Mouse (Mus musculus): ENCODE measurements around the gene Rara. TPM values are rescaled to one million over a fixed set of nuclear protein-coding genes. Genes with fewer than 3 reads are reported as not detected.

The Rara gene
- 10 to 100 TPM in 20 of 26 experiments, 1 to 10 TPM in 6; 7.0 to 27.6 (median 17.2) TPM for total RNA-seq (2018; cell fraction: chromatin; rRNA removed)
- total RNA-seq (2018; cell fraction: cytosol; rRNA removed): 10 to 100 TPM in 24 of 26 experiments, 1 to 10 TPM in 2; 7.8 to 33.7 (median 21.0) TPM
- total RNA-seq (2018; cell fraction: nucleus; rRNA removed): 10 to 100 TPM in 24 of 26 experiments, 1 to 10 TPM in 2; 6.3 to 35.2 (median 17.9) TPM
- polyA plus RNA-seq (2018): 13.3 to 17.5 TPM (median 13.4 TPM) in 3 replicates

- WGBS (ENCODE audit: missing documents): 35% methylated on average over 21 of the region's 21 CpGs
- H3K79me2 ChIP-seq (ENCODE audit: inconsistent target): no peaks in the 10 kb centered on the region
- H3K36me3 ChIP-seq (ENCODE audit: inconsistent target): no peaks in the 10 kb centered on the region
Observed at GRCm38 (mm10) chr11:98927438-98928076, at the start of gene Rara. Gene Rara (plus strand): TSS chr11:98927818.

GRCm38 (mm10) chr11:98887703-98888102 lies 39.9 kb upstream of the Rara start:
- no peak overlapping the region for H3K27ac ChIP-seq
- no peak overlapping the region for H3K4me3 ChIP-seq (ENCODE audit: inconsistent target)
- H3K79me2 ChIP-seq (ENCODE audit: inconsistent target): peaks cover 18% of the 10 kb centered on the region
- WGBS (ENCODE audit: missing documents): 98% methylated on average over 3 of the region's 3 CpGs
- peaks cover 61% of the 10 kb centered on the region for H3K36me3 ChIP-seq (ENCODE audit: inconsistent target)

More at GRCm38 (mm10) chr11:98927438-98928076, at the start of gene Rara:
- H3K27ac ChIP-seq: no peak within 1 kb of the TSS
- no peak within 1 kb of the TSS for H3K4me3 ChIP-seq (ENCODE audit: inconsistent target)

GRCm38 (mm10) chr11:98889077-98889476 lies 38.5 kb upstream of the Rara start:
- Histone ChIP-seq H3K27ac (peak overlapping the region; percentile 13; the same call in 1 of the 2 replicates), H3K36me3 (ENCODE audit: inconsistent target) (peaks cover 75% of the 10 kb centered on the region), H3K79me2 (ENCODE audit: inconsistent target) (peaks cover 5% of the 10 kb centered on the region; the same call in 1 of the 2 replicates), H3K4me3 (ENCODE audit: inconsistent target) (no peak overlapping the region)
- WGBS (ENCODE audit: missing documents): 49% methylated on average over 4 of the region's 4 CpGs

GRCm38 (mm10) chr11:98889977-98890376 lies 37.6 kb upstream of the Rara start:
- H3K27ac ChIP-seq: no peak overlapping the region; the same call in 1 of the 2 replicates
- H3K36me3 ChIP-seq (ENCODE audit: inconsistent target): peaks cover 74% of the 10 kb centered on the region
- no peaks in the 10 kb centered on the region for H3K79me2 ChIP-seq (ENCODE audit: inconsistent target)
- WGBS (ENCODE audit: missing documents): 100% methylated on average over 5 of the region's 5 CpGs
- H3K4me3 ChIP-seq (ENCODE audit: inconsistent target): no peak overlapping the region

- WGBS (ENCODE audit: missing documents): 97% methylated on average over 5 of the region's 5 CpGs
Observed at GRCm38 (mm10) chr11:98892426-98892825, 35.2 kb upstream of the Rara start.

GRCm38 (mm10) chr11:98900529-98901125 lies 27.0 kb upstream of the Rara start:
- H3K27ac ChIP-seq: no peak overlapping the region
- H3K79me2 ChIP-seq (ENCODE audit: inconsistent target): no peaks in the 10 kb centered on the region
- no peak overlapping the region for H3K4me3 ChIP-seq (ENCODE audit: inconsistent target)
- H3K36me3 ChIP-seq (ENCODE audit: inconsistent target): peaks cover 58% of the 10 kb centered on the region; the same call in 1 of the 2 replicates
- WGBS (ENCODE audit: missing documents): 27% methylated on average over 12 of the region's 12 CpGs

More at GRCm38 (mm10) chr11:98892426-98892825, 35.2 kb upstream of the Rara start:
- H3K4me3 ChIP-seq (ENCODE audit: inconsistent target): no peak overlapping the region
- no peak overlapping the region for H3K27ac ChIP-seq
- H3K36me3 ChIP-seq (ENCODE audit: inconsistent target): peaks cover 67% of the 10 kb centered on the region
- H3K79me2 ChIP-seq (ENCODE audit: inconsistent target): no peaks in the 10 kb centered on the region

GRCm38 (mm10) chr11:98902621-98903245 lies 24.9 kb upstream of the Rara start:
- WGBS (ENCODE audit: missing documents): 92% methylated on average over 10 of the region's 10 CpGs
- Histone ChIP-seq H3K79me2 (ENCODE audit: inconsistent target) (no peaks in the 10 kb centered on the region), H3K4me3 (ENCODE audit: inconsistent target) (no peak overlapping the region), H3K27ac (no peak overlapping the region), H3K36me3 (ENCODE audit: inconsistent target) (peaks cover 42% of the 10 kb centered on the region; the same call in 1 of the 2 replicates)

GRCm38 (mm10) chr11:98904577-98904976 lies 23.0 kb upstream of the Rara start:
- Histone ChIP-seq H3K27ac (no peak overlapping the region), H3K4me3 (ENCODE audit: inconsistent target) (no peak overlapping the region)

GRCm38 (mm10) chr11:98905033-98905432 lies 22.6 kb upstream of the Rara start:
- 71% methylated on average over 7 of the region's 7 CpGs for WGBS (ENCODE audit: missing documents)
- Histone ChIP-seq H3K36me3 (ENCODE audit: inconsistent target) (peaks cover 23% of the 10 kb centered on the region; the same call in 1 of the 2 replicates), H3K79me2 (ENCODE audit: inconsistent target) (peaks cover 15% of the 10 kb centered on the region), H3K27ac (no peak overlapping the region), H3K4me3 (ENCODE audit: inconsistent target) (no peak overlapping the region)

More at GRCm38 (mm10) chr11:98904577-98904976, 23.0 kb upstream of the Rara start:
- H3K79me2 ChIP-seq (ENCODE audit: inconsistent target): peaks cover 15% of the 10 kb centered on the region
- H3K36me3 ChIP-seq (ENCODE audit: inconsistent target): peaks cover 27% of the 10 kb centered on the region; the same call in 1 of the 2 replicates
- 90% methylated on average over 2 of the region's 2 CpGs for WGBS (ENCODE audit: missing documents)

GRCm38 (mm10) chr11:98905583-98905982 lies 22.0 kb upstream of the Rara start:
- peaks cover 15% of the 10 kb centered on the region for H3K79me2 ChIP-seq (ENCODE audit: inconsistent target)
- no peak overlapping the region for H3K4me3 ChIP-seq (ENCODE audit: inconsistent target)
- H3K27ac ChIP-seq: no peak overlapping the region
- H3K36me3 ChIP-seq (ENCODE audit: inconsistent target): 0 out of 2 replicates have a peak, but pooled peaks cover 17% of the 10 kb centered on the region
- 78% methylated on average over 4 of the region's 4 CpGs for WGBS (ENCODE audit: missing documents)

- Histone ChIP-seq H3K79me2 (ENCODE audit: inconsistent target) (peaks cover 15% of the 10 kb centered on the region), H3K27ac (no peak overlapping the region), H3K36me3 (ENCODE audit: inconsistent target) (0 out of 2 replicates have a peak, but pooled peaks cover 10% of the 10 kb centered on the region), H3K4me3 (ENCODE audit: inconsistent target) (no peak overlapping the region)
- WGBS (ENCODE audit: missing documents): 63% methylated on average over 5 of the region's 5 CpGs
Observed at GRCm38 (mm10) chr11:98907063-98907436, 20.6 kb upstream of the Rara start.

- Histone ChIP-seq H3K4me3 (ENCODE audit: inconsistent target) (peak within 1 kb of the TSS; percentile 80), H3K79me2 (ENCODE audit: inconsistent target) (peaks cover 15% of the 10 kb centered on the region), H3K27ac (peak within 1 kb of the TSS; percentile 66), H3K36me3 (ENCODE audit: inconsistent target) (0 out of 2 replicates have a peak, but pooled peaks cover 6% of the 10 kb centered on the region)
- WGBS (ENCODE audit: missing documents): under 1% methylated on average over 49 of the region's 49 CpGs
Observed at GRCm38 (mm10) chr11:98907437-98908173, 20.0 kb upstream of the Rara start, which contains the start of gene Cdc6. Gene Cdc6 (plus strand): TSS chr11:98907801.

- H3K79me2 ChIP-seq (ENCODE audit: inconsistent target): peaks cover 15% of the 10 kb centered on the region
- H3K36me3 ChIP-seq (ENCODE audit: inconsistent target): no peaks in the 10 kb centered on the region
- 32% methylated on average over 6 of the region's 6 CpGs for WGBS (ENCODE audit: missing documents)
- no peak overlapping the region for H3K27ac ChIP-seq
- H3K4me3 ChIP-seq (ENCODE audit: inconsistent target): no peak overlapping the region
Observed at GRCm38 (mm10) chr11:98909654-98910053, 18.0 kb upstream of the Rara start.

- Histone ChIP-seq H3K36me3 (ENCODE audit: inconsistent target) (no peaks in the 10 kb centered on the region), H3K27ac (no peak overlapping the region), H3K4me3 (ENCODE audit: inconsistent target) (no peak overlapping the region), H3K79me2 (ENCODE audit: inconsistent target) (peaks cover 15% of the 10 kb centered on the region)
- WGBS (ENCODE audit: missing documents): 92% methylated on average over 11 of the region's 11 CpGs
Observed at GRCm38 (mm10) chr11:98910415-98910814, 17.2 kb upstream of the Rara start.
